21 mouse cellular contexts compared by ENCODE assay signal in genomic region chr17:72275391-72275904, GRCm38 (mm10).
DNase-seq lines count a peak whose midpoint lies in the region; ATAC-seq lines count a peak whose summit lies in the region.
"Had no signal": no experiment of that assay in that cellular context is flagged by ENCODE, and none has a peak within 500 bp of the region (broad histone marks: within the 10 kb centered on the region; RNA-seq: fewer than 3 reads in every experiment).

No protein-coding gene starts in this region.

- H3K4me2 ChIP-seq in heart, embryonic 13.5 days: peak overlapping the region; percentile 52
- H3K4me2 ChIP-seq in hindbrain, embryonic 13.5 days: no peak overlapping the region
- H3K4me2 ChIP-seq: embryonic facial prominence, embryonic 15.5 days; hindbrain, embryonic 14.5 days; limb, embryonic 12.5 days; liver, embryonic 15.5 days had no signal

- 10% methylated on average over 8 of the region's 8 CpGs for WGBS in heart, embryonic 13.5 days
- 84% methylated on average over 8 of the region's 8 CpGs for WGBS in hindbrain, embryonic 13.5 days

- peak overlapping the region; percentile 62 for H3K27ac ChIP-seq in heart, embryonic 13.5 days (replicated peaks)
- no peak overlapping the region for H3K27ac ChIP-seq in hindbrain, embryonic 13.5 days
- H3K27ac ChIP-seq: embryonic facial prominence, embryonic 15.5 days; hindbrain, embryonic 14.5 days; limb, embryonic 12.5 days; liver, embryonic 15.5 days had no signal

- ATAC-seq in heart, embryonic 13.5 days (ENCODE audit: extremely low read depth, insufficient number of reproducible peaks, low FRiP score, low TSS enrichment): peak; percentile 71; the same call in 1 of the 2 replicates
- no peak; the same call in 1 of the 2 replicates for ATAC-seq in frontal cortex, adult (ENCODE audit: low TSS enrichment)
- no peak for ATAC-seq in hindbrain, embryonic 13.5 days (ENCODE audit: low FRiP score)
- ATAC-seq: intestine, postnatal 0 days had no signal

- no peak overlapping the region for H3K4me3 ChIP-seq in heart, embryonic 13.5 days
- H3K4me3 ChIP-seq in hindbrain, embryonic 13.5 days: no peak overlapping the region
- H3K4me3 ChIP-seq: embryonic facial prominence, embryonic 15.5 days; limb, embryonic 12.5 days; liver, embryonic 15.5 days had no signal

- peaks cover 7% of the 10 kb centered on the region; the same call in 1 of the 2 replicates for H3K9me3 ChIP-seq in heart, embryonic 13.5 days
- no peaks in the 10 kb centered on the region for H3K9me3 ChIP-seq in hindbrain, embryonic 13.5 days
- H3K9me3 ChIP-seq: embryonic facial prominence, embryonic 15.5 days; liver, embryonic 15.5 days had no signal

- no peaks in the 10 kb centered on the region for H3K36me3 ChIP-seq in heart, embryonic 13.5 days
- no peaks in the 10 kb centered on the region for H3K36me3 ChIP-seq in hindbrain, embryonic 13.5 days
- H3K36me3 ChIP-seq: embryonic facial prominence, embryonic 15.5 days; G1E; limb, embryonic 12.5 days; liver, embryonic 15.5 days had no signal

- peak; percentile 7 to 17 for DNase-seq in heart, adult 18-20 months
- DNase-seq in heart, postnatal 25 days (ENCODE audit: low spot score): no peak
- DNase-seq in MN1 (ENCODE audit: low spot score): peak; percentile 84
- peak; percentile 0 for DNase-seq in lung, postnatal 36 days
- no peak for DNase-seq in layer of hippocampus, adult 8-10 months (ENCODE audit: low spot score in 2 of 2)
- DNase-seq: B cell, adult 2 months; cerebellum, adult 2 months; gastrocnemius, postnatal 25 days; kidney, postnatal 25 days; midbrain, embryonic 14.5 days; right cerebral cortex, postnatal 4 days; thymus, postnatal 14 days had no signal

- peaks cover 15% of the 10 kb centered on the region for H3K4me1 ChIP-seq in heart, embryonic 13.5 days
- no peaks in the 10 kb centered on the region for H3K4me1 ChIP-seq in hindbrain, embryonic 13.5 days (replicated peaks)
- H3K4me1 ChIP-seq: embryonic facial prominence, embryonic 15.5 days; limb, embryonic 12.5 days; liver, embryonic 15.5 days had no signal

- no peak overlapping the region for H3K9ac ChIP-seq in heart, embryonic 13.5 days
- H3K9ac ChIP-seq in hindbrain, embryonic 13.5 days: no peak overlapping the region
- H3K9ac ChIP-seq: embryonic facial prominence, embryonic 15.5 days; hindbrain, embryonic 14.5 days; limb, embryonic 12.5 days; liver, embryonic 15.5 days had no signal

- intact Hi-C loops in heart, postnatal 25 days (cut with DNase I): no loop called here

- H3K27me3 ChIP-seq in heart, embryonic 13.5 days (replicated peaks): no peaks in the 10 kb centered on the region
- H3K27me3 ChIP-seq in hindbrain, embryonic 13.5 days: no peaks in the 10 kb centered on the region
- H3K27me3 ChIP-seq: embryonic facial prominence, embryonic 15.5 days; limb, embryonic 12.5 days; liver, embryonic 15.5 days had no signal

Comparison
In these comparisons a context has a peak if more than half of its experiments do, and no peak if none do; other contexts are left out.
1. DNase-seq: peak in heart, adult 18-20 months (2 of 2), MN1 (single experiment) and lung, postnatal 36 days (single experiment); none in heart, postnatal 25 days (single experiment) and layer of hippocampus, adult 8-10 months (0 of 2).